Mouse (Mus musculus) liver, embryonic 11.5 days (tissue): ENCODE measurements around the gene Taar1. TPM values are rescaled to one million over a fixed set of nuclear protein-coding genes. Genes with fewer than 3 reads are reported as not detected.

ENCODE experiments used
- ATAC-seq: fragments of 200-750 bp; cut with Nextera tagmentation; replicated peaks from 2 replicates; pipeline ENCODE4 v1.8.0; 2017; ENCODE audit warnings: moderate number of reproducible peaks, mild to moderate bottlenecking, moderate TSS enrichment, moderate library complexity; ENCODE audit not compliant: low FRiP score
- DNase-seq: peaks from one replicate; pipeline ENCODE4 v3.0.0-alpha.2; 2017; ENCODE audit warnings: low spot score
- H3K27ac ChIP-seq: fragments of 300-500 bp; sonication (generic); 2 replicates; pipeline ENCODE4 v1.5.1; 2014; ENCODE audit warnings: mild to moderate bottlenecking, low read depth, low read length, control low read depth
- H3K27me3 ChIP-seq: fragments of 300-500 bp; sonication (generic); replicated peaks from 2 replicates; pipeline ENCODE4 v1.6.1; 2014; ENCODE audit warnings: low read length, mixed read lengths; ENCODE audit not compliant: control insufficient read depth, insufficient read depth
- H3K36me3 ChIP-seq: fragments of 300-500 bp; sonication (generic); 2 replicates; pipeline ENCODE4 v1.6.1; 2014; ENCODE audit warnings: mild to moderate bottlenecking, low read length, moderate library complexity, mixed read lengths; ENCODE audit not compliant: control insufficient read depth, insufficient read depth
- H3K4me1 ChIP-seq: fragments of 300-500 bp; sonication (generic); replicated peaks from 2 replicates; pipeline ENCODE4 v1.6.1; 2014; ENCODE audit warnings: low read length, mixed read lengths; ENCODE audit not compliant: control insufficient read depth, insufficient read depth
- H3K4me2 ChIP-seq: fragments of 300-500 bp; sonication (generic); 2 replicates; pipeline ENCODE4 v1.6.1; 2014; ENCODE audit warnings: mild to moderate bottlenecking, control low read depth, moderate library complexity
- H3K4me3 ChIP-seq: fragments of 300-500 bp; sonication (generic); 2 replicates; pipeline ENCODE4 v1.5.1; 2014; ENCODE audit warnings: low read depth, low read length, control low read depth
- H3K9ac ChIP-seq: fragments of 300-500 bp; sonication (generic); 2 replicates; pipeline ENCODE4 v1.6.1; 2014; ENCODE audit warnings: low read depth, low read length, control low read depth
- H3K9me3 ChIP-seq: fragments of 300-500 bp; sonication (generic); 2 replicates; pipeline ENCODE4 v1.6.1; 2016; ENCODE audit warnings: low read length, inconsistent platforms, mixed read lengths; ENCODE audit not compliant: control insufficient read depth
- WGBS: fragments of 180-500 bp; shearing (Covaris S2); extraction: QIAGEN DNeasy Blood & Tissue Kit; methylation state at CpG from one replicate; pipeline ENCODE4 v1.1.7; 2014; 5-methylcytosine and 5-hydroxymethylcytosine counted together
- polyA plus RNA-seq: library from polyadenylated mRNA; unstranded; fragments of >200 nt; fragmentation: Nextera tagmentation; extraction: Ambion mirVana; gene quantifications from 2 replicates; pipeline ENCODE4 v1.2.1, GENCODE M21; 2014

The Taar1 gene
- not detected in 2 replicates for polyA plus RNA-seq

- Histone ChIP-seq H3K9ac (no peak within 1 kb of the TSS), H3K4me3 (no peak within 1 kb of the TSS), H3K36me3 (no peaks in the 10 kb centered on the region), H3K27me3 (no peaks in the 10 kb centered on the region), H3K4me1 (no peaks in the 10 kb centered on the region), H3K9me3 (no peaks in the 10 kb centered on the region), H3K4me2 (no peak within 1 kb of the TSS), H3K27ac (no peak within 1 kb of the TSS)
- WGBS = 77% methylated on average over 4 of the region's 4 CpGs
- DNase-seq (no peak), ATAC-seq (no peak)
Observed at GRCm38 (mm10) chr10:23920056-23920455, at the start of gene Taar1. Taar1 (plus strand) TSS chr10:23920356.

DNA sequence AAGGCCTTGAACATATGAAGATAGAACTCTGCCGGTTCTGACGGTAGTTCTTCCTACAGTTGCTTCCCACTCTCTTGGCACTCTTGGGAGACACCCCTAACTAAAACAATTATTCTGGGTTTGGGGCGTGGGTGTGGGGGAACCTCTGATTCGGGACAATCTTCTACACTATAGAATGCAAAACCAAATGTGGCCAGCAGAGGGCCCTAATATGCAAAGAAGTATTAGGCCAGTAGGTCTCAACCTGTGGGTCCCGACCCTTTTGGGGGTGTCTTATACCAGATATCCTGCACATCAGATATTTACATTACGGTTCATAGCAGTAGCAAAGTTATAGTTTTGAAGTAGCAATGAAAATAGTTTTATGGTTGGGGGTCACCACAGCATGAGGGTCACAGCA is 39.5 kb upstream of the Taar1 start:
- no peaks in the 10 kb centered on the region for H3K9me3 ChIP-seq
- ATAC-seq = no peak
- H3K4me2 ChIP-seq = no peak overlapping the region
- DNase-seq = no peak
- no peaks in the 10 kb centered on the region for H3K27me3 ChIP-seq
- H3K4me1 ChIP-seq = no peaks in the 10 kb centered on the region
- WGBS = 83% methylated on average over 6 of the region's 6 CpGs
- no peaks in the 10 kb centered on the region for H3K36me3 ChIP-seq
- H3K4me3 ChIP-seq = no peak overlapping the region
- H3K9ac ChIP-seq = no peak overlapping the region
- no peak overlapping the region for H3K27ac ChIP-seq

DNA sequence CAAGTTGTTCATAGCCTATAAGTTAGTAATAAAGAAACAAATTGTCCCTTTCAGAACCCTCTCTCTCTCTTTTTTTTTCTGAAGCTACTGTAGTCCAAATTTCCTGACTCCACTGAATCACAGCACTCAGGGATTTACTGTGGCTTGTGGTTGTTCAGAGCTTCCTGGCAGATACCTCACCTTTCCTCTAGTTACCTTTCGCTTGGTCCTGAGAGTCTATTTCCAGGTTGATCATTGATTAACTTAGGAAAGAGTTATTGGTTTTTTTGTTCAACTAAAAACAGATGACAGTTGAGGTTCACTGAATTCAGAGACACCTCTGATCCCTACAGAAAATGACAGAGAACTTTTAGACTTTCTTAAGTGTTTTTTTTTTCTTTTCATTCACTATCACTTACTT is 35.2 kb upstream of the Taar1 start:
- Histone ChIP-seq H3K9me3 (no peaks in the 10 kb centered on the region), H3K9ac (no peak overlapping the region), H3K27ac (no peak overlapping the region), H3K27me3 (no peaks in the 10 kb centered on the region), H3K4me3 (no peak overlapping the region), H3K36me3 (no peaks in the 10 kb centered on the region), H3K4me2 (no peak overlapping the region), H3K4me1 (no peaks in the 10 kb centered on the region)
- DNase-seq = no peak
- ATAC-seq = no peak
- 75% methylated on average over 1 of the region's 1 CpGs for WGBS

GRCm38 (mm10) chr10:23886060-23886459 is 34.1 kb upstream of the Taar1 start:
- Histone ChIP-seq H3K4me2 (no peak overlapping the region), H3K9ac (no peak overlapping the region), H3K4me1 (no peaks in the 10 kb centered on the region), H3K36me3 (no peaks in the 10 kb centered on the region), H3K27ac (no peak overlapping the region), H3K9me3 (no peaks in the 10 kb centered on the region), H3K4me3 (no peak overlapping the region), H3K27me3 (no peaks in the 10 kb centered on the region)
- ATAC-seq = no peak
- no peak for DNase-seq
- 68% methylated on average over 3 of the region's 3 CpGs for WGBS

DNA sequence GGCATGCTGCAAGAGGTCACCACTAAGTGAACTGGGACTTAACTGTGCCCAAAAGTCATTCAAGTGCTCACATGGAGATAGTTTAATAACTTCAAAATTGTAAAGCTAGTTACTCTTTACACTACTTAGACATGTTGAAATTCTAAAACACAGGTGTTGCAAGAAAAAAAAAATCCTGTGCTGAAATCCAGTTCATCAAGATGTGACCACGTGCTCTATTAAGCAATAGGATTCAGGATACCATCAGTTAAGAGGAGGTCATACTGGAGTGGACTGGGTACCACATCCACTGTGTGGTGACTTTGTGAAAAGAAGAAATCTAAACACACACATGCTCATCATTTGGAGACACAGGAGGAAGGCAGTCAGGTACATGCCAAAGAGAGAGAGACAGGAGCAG is 27.2 kb upstream of the Taar1 start:
- H3K4me3 ChIP-seq = no peak overlapping the region
- no peak overlapping the region for H3K4me2 ChIP-seq
- ATAC-seq (no peak), DNase-seq (no peak)
- H3K9ac ChIP-seq = no peak overlapping the region
- 76% methylated on average over 1 of the region's 1 CpGs for WGBS
- H3K27ac ChIP-seq = no peak overlapping the region
- no peaks in the 10 kb centered on the region for H3K4me1 ChIP-seq
- H3K36me3 ChIP-seq = no peaks in the 10 kb centered on the region
- H3K27me3 ChIP-seq = no peaks in the 10 kb centered on the region
- 0 out of 2 replicates have a peak, but pooled peaks cover 2% of the 10 kb centered on the region for H3K9me3 ChIP-seq

DNA sequence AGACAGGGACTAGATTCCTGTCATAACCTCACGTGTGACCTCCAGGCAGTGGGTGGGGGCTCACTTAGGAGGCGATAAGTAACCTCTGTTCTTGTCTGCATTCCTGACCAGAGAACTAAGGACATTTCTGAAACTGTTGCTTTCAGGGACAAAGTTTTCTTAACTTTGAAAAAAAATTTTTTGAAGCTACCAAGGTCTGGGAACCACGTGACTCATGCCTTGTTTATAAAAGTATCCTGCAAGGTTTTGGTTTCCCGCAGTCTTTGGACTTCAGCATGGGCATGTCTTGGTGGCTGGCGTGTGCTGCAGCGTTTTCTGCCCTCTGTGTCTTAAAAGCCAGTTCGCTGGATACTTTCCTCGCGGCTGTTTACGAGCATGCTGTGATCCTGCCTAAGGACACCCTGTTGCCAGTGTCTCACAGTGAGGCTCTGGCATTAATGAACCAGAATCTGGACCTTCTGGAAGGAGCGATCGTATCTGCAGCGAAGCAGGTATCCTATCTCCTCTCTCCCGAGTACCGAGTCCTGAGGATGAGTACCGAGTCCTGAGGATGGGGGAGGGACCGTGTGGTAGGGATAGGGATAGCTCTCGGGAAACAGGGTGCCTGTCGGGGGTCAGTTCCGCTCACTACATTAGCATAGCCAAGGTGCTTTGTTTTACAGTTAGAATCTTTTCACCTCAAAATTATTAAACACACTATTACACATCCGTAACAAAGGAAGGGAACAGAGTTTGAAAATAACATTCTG is 25.4 kb upstream of the Taar1 start, which contains the start of gene Vnn1:
TSS of gene Vnn1 (plus strand) at position 88 of the 749 bp plus-strand sequence.
- H3K36me3 ChIP-seq = no peaks in the 10 kb centered on the region
- H3K4me2 ChIP-seq = peak within 1 kb of the TSS; percentile 60
- no peak for ATAC-seq
- no peak within 1 kb of the TSS for H3K27ac ChIP-seq
- DNase-seq = no peak
- peak within 1 kb of the TSS; percentile 28 for H3K4me3 ChIP-seq
- H3K9ac ChIP-seq = no peak within 1 kb of the TSS
- H3K4me1 ChIP-seq = no peaks in the 10 kb centered on the region
- no peaks in the 10 kb centered on the region for H3K27me3 ChIP-seq
- 25% methylated on average over 21 of the region's 21 CpGs for WGBS
- H3K9me3 ChIP-seq = 0 out of 2 replicates have a peak, but pooled peaks cover 2% of the 10 kb centered on the region

DNA sequence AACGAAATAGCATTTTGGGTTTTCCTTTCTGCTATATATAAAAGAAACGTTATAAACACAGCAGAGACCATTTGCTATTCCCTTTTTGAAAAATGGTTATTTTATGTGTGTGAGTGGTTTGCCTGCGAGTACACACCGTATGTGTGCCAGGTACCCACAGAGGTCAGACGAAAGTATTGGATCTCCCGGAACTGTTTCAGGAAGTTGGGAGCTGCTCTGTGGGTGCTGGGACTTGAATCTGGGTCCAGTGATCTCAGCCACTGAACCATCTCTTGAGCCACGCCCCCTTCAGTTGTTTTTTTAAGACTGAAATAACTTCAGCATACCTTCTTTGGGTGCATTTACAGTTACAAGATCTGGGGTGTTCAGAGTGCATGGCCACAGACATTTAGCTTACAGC is 24.8 kb upstream of the Taar1 start:
- Histone ChIP-seq H3K36me3 (no peaks in the 10 kb centered on the region), H3K27me3 (no peaks in the 10 kb centered on the region), H3K4me1 (no peaks in the 10 kb centered on the region), H3K27ac (no peak overlapping the region), H3K4me3 (no peak overlapping the region), H3K9me3 (0 out of 2 replicates have a peak, but pooled peaks cover 2% of the 10 kb centered on the region), H3K4me2 (no peak overlapping the region), H3K9ac (no peak overlapping the region)
- WGBS = 65% methylated on average over 7 of the region's 7 CpGs
- no peak for ATAC-seq
- no peak for DNase-seq

DNA sequence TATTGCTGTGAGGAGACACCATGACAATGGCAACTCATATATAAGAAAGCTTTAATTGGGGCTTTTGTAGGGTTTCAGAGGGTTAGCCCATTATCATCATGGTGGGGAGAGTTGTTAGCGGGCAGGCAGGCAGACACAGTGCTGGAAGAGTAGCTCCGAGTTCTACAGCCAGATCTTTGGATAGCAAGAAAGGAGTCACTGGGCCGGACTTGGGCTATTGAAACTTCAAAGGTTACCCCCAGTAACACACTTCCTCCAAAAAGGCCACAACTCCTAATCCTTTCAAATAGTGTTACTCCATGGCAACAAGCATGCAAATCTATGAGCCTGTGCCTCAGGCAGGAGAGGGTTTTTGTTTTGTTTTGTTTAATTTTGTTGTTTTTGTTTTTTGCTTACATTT is 19.0 kb upstream of the Taar1 start:
- WGBS = 75% methylated on average over 3 of the region's 3 CpGs
- DNase-seq = no peak
- Histone ChIP-seq H3K9me3 (no peaks in the 10 kb centered on the region), H3K4me3 (no peak overlapping the region), H3K27ac (no peak overlapping the region), H3K4me2 (no peak overlapping the region), H3K27me3 (no peaks in the 10 kb centered on the region), H3K36me3 (no peaks in the 10 kb centered on the region), H3K9ac (no peak overlapping the region), H3K4me1 (no peaks in the 10 kb centered on the region)
- no peak for ATAC-seq

DNA sequence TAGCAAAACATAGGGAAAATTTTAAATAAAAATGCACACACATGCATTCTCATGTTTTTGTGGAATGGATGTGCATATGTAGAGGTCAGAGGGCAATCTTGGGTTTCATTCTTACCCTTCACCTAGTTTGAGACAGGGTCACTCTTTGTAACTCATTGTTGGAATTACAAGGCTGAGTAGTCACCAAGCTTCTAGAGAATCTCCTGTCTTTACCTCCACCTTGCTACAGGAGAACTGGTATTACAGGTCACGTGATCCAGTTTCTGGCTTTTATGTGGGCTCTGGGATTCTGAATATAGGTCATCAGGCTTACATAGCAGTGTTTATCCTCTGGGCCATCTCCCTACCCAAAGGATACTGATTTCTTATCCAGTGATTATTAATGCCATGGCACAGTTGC is 14.5 kb upstream of the Taar1 start:
- H3K9ac ChIP-seq = no peak overlapping the region
- DNase-seq = no peak
- ATAC-seq = no peak
- H3K36me3 ChIP-seq = no peaks in the 10 kb centered on the region
- WGBS = 94% methylated on average over 1 of the region's 1 CpGs
- H3K27me3 ChIP-seq = no peaks in the 10 kb centered on the region
- no peak overlapping the region for H3K4me3 ChIP-seq
- no peak overlapping the region for H3K4me2 ChIP-seq
- H3K27ac ChIP-seq = no peak overlapping the region
- no peaks in the 10 kb centered on the region for H3K4me1 ChIP-seq
- H3K9me3 ChIP-seq = no peaks in the 10 kb centered on the region
